Mouse (Mus musculus) activated CD4-positive, CD25-positive, alpha-beta regulatory T cell, adult 9 weeks (primary cell): Measurements from ENCODE around the gene Cxcr2. TPM values are rescaled to one million over a fixed set of nuclear protein-coding genes. Genes with fewer than 3 reads are reported as not detected.

Source experiments
- polyA plus RNA-seq: library from polyadenylated mRNA; unstranded; fragments of 100-300 nt; shearing (Covaris generic); gene quantifications from one replicate; pipeline ENCODE4 v1.2.1, GENCODE M21; 2017

Cxcr2 gene
- polyA plus RNA-seq = not detected

DNA sequence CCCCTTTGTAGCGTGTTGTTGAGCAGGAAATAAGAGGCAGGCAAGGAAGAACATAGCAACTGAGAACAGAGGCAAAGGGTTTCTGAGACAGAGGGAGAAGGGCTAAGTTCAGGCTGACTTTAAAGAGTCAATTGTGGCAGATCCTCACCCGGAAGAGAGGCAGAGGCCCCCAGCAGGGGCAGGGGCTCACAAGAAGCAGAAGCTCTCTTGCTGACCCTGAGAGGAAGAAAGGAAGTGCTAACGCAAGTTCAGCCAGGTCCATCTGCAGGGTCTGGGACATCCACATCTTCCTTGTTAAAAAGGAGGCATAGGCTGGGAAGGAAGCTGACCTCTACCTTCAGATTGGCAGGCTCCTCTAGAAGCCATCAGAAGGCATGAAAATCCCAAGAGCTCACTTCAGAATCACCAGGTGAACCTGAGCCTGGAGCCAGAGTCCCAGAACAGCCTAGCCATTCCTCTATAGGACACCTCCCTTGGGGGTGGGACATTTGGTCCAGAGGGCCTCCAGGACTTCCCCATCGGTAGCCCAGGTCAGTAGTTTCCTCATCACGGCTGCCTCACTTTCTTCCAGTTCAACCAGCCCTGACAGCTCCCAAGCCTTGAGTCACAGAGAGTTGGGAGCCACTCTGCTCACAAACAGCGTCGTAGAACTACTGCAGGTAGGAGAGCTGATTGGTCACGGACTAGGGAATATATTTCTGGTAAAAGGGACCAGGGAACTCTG is at the start of gene Cxcr2:
Cxcr2 (plus strand) TSS at position 529 of the 724 bp plus-strand sequence.

DNA sequence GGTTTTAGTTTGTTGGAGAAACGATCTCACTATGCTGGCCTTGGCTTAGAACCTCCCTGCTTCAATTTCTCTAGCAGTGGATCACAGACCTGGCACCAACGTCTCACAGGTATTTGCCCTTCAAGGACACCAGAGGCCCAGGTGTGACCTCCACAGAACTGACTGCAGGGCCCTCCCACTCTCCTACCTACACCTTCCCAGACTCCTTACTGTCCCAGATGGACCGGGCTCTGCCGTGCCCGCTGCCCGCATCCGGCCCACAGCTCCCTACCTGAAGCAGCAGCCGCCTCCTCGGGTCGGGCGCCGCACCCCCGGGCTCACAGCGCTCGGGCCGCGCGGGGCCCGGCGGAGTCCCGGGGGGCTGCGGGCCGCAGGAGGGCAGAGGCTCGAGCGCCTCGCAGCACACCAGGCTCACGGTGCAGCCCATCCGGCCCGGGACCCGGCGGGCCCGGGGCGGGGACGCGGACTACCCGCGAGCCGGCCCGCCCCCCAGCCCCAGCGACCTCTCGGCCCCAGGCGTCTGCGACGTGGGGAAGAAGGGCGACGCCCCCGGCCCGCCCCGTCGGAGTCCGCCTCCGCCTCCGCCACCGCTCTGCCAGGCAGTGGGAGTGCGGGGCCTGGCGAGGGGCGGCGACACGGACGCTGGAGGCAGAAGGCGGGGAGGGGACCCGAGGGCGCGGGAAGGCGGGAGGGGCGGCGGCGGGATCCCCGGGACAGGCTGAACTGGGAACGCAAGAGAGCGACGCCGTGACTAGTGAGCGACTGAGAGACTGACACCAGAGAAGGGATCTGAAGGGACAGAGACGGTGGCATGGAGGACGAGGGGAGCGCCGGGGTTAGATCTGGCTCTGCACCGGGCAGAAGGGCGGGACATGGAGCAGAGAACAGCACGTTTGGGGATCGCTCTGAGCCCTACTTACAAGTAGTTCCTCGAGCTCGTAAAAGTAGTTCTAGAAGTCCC is 29.5 kb upstream of the Cxcr2 start, which contains the start of gene Tns1:
Tns1 (minus strand) TSS at position 429 of the 961 bp plus-strand sequence.

DNA sequence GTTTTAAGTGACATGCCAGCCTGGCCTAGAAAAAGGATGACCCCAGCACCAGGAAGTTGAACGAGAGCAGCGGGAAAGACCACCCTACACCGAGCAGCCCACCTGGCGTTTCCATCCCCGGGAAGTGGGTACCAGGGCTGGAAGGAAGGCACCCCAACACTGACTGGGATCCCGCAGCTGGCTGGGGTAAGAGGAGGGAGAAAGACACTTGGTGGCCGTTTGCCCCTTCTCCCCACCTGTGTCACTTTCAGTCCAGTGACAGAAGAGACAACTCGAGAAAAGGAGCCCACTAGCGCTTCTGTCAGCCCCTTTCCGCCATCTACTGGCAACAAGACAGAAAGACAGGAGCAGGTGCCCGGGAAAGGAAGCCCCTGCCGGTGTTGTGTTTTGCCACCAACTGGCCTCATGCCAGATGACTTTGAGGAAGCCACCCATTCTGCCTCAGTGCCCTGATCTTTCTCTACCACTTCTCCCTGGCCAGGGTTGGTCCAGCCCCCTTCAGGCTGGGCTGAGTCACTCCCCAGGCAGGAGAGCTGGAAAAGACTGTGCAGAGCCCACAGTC is 28.7 kb upstream of the Cxcr2 start, which contains the start of gene Rufy4:
Rufy4 (plus strand) TSS at position 551 of the 562 bp plus-strand sequence.

DNA sequence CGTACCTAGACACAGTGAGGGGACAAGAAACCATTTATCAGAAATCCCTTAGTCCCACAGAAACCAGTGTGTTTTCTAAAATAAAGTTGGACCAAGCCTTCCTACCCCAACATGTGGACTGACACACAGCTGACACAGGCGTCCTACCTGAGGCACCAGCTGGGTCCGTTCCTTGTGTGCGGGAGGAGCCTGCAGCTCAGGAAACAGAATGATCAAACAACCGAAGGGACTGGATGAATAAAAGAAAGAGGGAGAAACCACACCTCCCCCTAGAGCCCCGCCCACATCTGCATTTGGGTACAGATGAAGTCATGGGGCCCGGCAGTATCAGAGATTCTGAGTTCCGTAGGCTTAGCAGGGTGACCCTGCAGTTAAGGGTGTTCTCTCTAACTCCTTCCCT is 40.7 kb downstream of the Cxcr2 start, which contains the start of gene Cxcr1:
Cxcr1 (minus strand) TSS at position 187 of the 400 bp plus-strand sequence.

Other genes starting within 250 kb of the Cxcr2 start
- 42.9 TPM for gene Tns1, start 29.5 kb upstream of the Cxcr2 start, polyA plus RNA-seq
- gene Rufy4, start 28.4 kb upstream of the Cxcr2 start, polyA plus RNA-seq = not detected
- not detected for gene Cxcr1, start 40.6 kb downstream of the Cxcr2 start, polyA plus RNA-seq
- gene Arpc2, start 82.1 kb downstream of the Cxcr2 start, polyA plus RNA-seq = 965 TPM
- 0.51 TPM for gene Gpbar1, start 124.6 kb downstream of the Cxcr2 start, polyA plus RNA-seq
- gene Aamp, start 130.7 kb downstream of the Cxcr2 start, polyA plus RNA-seq = 230 TPM
- 91.5 TPM for gene Pnkd, start 130.9 kb downstream of the Cxcr2 start, polyA plus RNA-seq
- gene Tmbim1, start 151.6 kb downstream of the Cxcr2 start, polyA plus RNA-seq = 25.0 TPM
- not detected for gene Catip, start 208.1 kb downstream of the Cxcr2 start, polyA plus RNA-seq
- 2.1 TPM for gene Slc11a1, start 221.2 kb downstream of the Cxcr2 start, polyA plus RNA-seq
- gene Ctdsp1, start 237.5 kb downstream of the Cxcr2 start, polyA plus RNA-seq = 6.1 TPM